Mouse (Mus musculus): ENCODE results near the gene Sp1.

Sp1 gene

GRCm38 (mm10) chr15:102426963-102427362 lies 21.0 kb downstream of the Sp1 start:
- in situ Hi-C loops (cut with MboI, MseI): no loop called here

- in situ Hi-C loops (cut with MboI, MseI): no loop called here
These were observed 26.1 kb downstream of the Sp1 start for GRCm38 (mm10) chr15:102432046-102432445.

GRCm38 (mm10) chr15:102433173-102433572 lies 27.2 kb downstream of the Sp1 start:
- in situ Hi-C loops (cut with MboI, MseI): no loop called here

- in situ Hi-C loops (cut with MboI, MseI): no loop called here
These were observed 36.5 kb downstream of the Sp1 start for GRCm38 (mm10) chr15:102442490-102442889.

DNA sequence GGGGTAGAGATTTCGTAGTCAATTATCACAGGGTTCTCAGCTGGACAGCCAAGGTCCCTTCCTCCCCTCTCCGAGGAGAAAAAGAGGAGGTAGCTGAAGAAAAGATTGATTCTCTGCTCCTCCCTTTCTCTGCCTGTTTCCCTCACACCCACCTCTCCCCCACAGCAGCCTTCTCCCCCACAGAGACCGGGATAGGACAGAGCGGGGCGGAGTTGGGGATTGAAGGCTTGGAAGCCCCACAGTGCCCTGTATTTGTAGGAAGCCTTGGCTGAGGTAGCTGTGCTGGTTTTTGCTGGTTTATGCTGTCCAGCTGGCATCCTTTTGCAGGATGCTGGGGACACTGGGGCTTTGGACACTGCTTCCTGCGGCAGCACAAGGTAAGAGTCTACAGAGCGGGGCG lies 39.2 kb downstream of the Sp1 start, which contains the start of gene Amhr2:
TSS of gene Amhr2 (plus strand) at position 222 of the 400 bp plus-strand sequence.
- in situ Hi-C loops (cut with MboI, MseI): loop anchor here (5.0 kb wide), 1 partner anchor 68 kb away; no protein-coding TSS in a partner anchor

DNA sequence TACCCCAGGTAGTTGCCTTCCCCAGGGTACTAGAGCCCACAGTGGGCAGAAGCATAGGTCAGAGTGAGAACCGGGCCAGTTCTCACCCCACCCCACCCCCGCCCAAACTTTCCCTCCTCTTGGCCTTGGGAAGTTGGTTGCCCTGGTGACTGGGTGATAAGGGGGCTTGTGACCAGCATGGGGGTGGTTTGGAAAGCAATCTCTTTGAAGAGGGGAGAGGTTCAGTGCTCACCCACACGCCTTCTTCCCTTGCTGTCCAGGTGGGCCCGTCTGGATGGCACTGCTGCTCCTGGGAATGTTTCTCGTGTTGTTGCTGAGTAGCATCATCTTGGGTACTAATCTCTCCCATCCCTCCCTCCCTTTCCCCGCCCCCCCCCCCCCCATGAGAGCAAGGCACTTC lies 40.5 kb downstream of the Sp1 start:
- in situ Hi-C loops (cut with MboI, MseI): loop anchor here (5.0 kb wide), 1 partner anchor 69 kb away; no protein-coding TSS in a partner anchor

GRCm38 (mm10) chr15:102449366-102449765 lies 43.4 kb downstream of the Sp1 start:
- in situ Hi-C loops (cut with MboI, MseI): loop anchor here (5.0 kb wide), 1 partner anchor 72 kb away; no protein-coding TSS in a partner anchor

- in situ Hi-C loops (cut with MboI, MseI): loop anchor here (10.0 kb wide), 1 partner anchor 214 kb away; no protein-coding TSS in a partner anchor
These were observed 45.0 kb downstream of the Sp1 start for GRCm38 (mm10) chr15:102450928-102451327.

- in situ Hi-C loops (cut with MboI, MseI): loop anchor here (10.0 kb wide), 1 partner anchor 213 kb away; no protein-coding TSS in a partner anchor
These were observed 45.9 kb downstream of the Sp1 start for GRCm38 (mm10) chr15:102451666-102452430.

GRCm38 (mm10) chr15:102455993-102456392 lies 50.0 kb downstream of the Sp1 start:
- in situ Hi-C loops (cut with MboI, MseI): loop anchor here (10.0 kb wide), 1 partner anchor 209 kb away; no protein-coding TSS in a partner anchor

DNA sequence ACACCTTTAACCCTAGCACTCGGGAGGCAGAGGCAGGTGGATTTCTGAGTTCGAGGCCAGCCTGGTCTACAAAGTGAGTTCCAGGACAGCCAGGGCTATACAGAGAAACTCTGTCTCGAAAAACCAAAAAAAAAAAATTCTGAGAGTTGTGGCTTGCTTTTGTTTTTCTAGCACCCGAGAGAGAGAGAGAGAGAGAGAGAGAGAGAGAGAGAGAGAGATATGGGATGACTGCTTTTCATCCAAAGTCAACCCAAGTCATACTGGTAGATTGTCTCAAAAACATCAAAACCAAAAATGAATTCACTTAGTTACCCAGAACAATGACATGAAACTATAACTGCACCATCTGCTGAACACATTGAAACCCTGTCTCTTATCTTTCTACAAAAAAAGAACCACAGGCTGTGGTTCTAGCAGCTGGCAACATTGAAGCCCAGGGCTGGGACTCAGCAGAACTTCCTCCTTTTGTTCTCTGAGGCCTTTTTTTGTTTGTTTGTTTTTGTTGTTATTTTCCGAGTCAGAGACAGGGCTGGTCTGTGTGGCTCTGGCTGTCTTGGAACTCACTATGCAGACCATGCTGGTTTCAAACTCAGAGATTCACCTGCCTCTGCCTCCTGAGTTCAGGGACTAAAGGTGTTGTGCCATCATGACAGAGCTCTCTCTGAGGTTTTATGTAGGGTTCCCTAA lies 52.2 kb downstream of the Sp1 start:
- in situ Hi-C loops (cut with MboI, MseI): loop anchor here (10.0 kb wide), 1 partner anchor 207 kb away; no protein-coding TSS in a partner anchor

- in situ Hi-C loops (cut with MboI, MseI): loop anchor here (10.0 kb wide), 1 partner anchor 206 kb away; no protein-coding TSS in a partner anchor
These were observed 53.0 kb downstream of the Sp1 start, which contains the start of gene Prr13 for GRCm38 (mm10) chr15:102458904-102459317. TSS of gene Prr13 (plus strand) at chr15:102459028.

DNA sequence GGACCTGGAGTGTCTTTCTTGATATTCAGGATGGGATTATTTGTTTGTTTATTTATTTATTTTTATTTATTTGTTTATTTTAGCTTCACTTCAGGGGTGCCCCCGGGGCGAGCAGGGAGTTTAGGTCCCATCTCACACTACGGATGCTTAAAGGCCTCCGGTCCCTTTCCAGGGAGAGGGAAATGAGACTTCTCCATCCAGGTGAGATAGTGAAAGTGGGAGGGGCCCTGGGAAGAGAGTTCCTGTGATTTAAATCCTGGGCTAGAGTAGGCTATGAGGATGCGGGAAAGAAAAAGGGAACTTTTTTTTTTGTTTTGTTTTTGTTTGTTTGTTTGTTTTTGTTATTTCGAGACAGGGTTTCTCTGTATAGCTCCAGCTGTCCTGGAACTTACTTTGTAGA lies 53.4 kb downstream of the Sp1 start:
- in situ Hi-C loops (cut with MboI, MseI): loop anchor here (10.0 kb wide), 1 partner anchor 205 kb away; no protein-coding TSS in a partner anchor

DNA sequence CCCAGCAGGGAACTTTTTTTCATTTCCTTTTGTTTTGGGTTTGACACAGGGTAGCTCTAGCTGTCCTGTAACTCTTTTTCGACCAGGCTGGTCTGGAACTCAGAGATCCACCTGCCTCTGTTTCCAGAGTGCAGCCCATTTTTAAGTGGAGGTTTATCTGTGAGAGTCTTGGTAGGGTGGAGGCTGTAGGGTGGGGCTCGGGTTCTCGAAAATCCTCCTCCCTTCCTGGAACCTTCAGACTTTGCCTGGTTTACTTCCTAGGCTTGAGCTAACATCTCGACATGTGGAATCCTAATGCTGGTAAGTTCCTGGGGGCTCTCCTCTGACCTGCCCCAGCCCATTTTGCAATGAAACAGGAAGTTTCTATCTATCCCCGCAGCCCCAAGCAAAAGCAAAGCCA lies 53.9 kb downstream of the Sp1 start:
- in situ Hi-C loops (cut with MboI, MseI): loop anchor here (10.0 kb wide), 2 partner anchors 205 to 465 kb away; no protein-coding TSS in a partner anchor

GRCm38 (mm10) chr15:102460409-102460808 lies 54.5 kb downstream of the Sp1 start:
- in situ Hi-C loops (cut with MboI, MseI): loop anchor here (10.0 kb wide), 1 partner anchor 466 kb away; no protein-coding TSS in a partner anchor

DNA sequence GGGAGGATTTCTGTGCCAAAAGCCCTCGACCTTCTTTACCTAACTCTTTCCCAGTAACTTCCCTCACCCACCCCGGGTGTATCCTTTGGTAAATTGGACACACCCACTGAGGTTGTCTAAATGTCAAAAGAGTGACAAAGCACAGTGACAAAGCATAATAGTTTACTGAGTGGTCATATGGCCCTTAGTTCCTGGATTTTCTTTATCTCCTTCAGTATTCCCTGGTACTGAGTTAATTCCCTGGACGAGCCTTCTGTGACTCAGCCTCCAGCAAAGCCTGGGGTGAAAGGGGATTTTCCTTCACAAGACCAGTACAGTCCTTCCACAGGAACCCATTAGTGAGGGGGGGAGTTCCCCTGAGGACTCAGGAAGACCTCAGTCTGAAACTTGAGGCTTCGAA lies 55.0 kb downstream of the Sp1 start:
- in situ Hi-C loops (cut with MboI, MseI): loop anchor here (10.0 kb wide), 1 partner anchor 466 kb away; no protein-coding TSS in a partner anchor

DNA sequence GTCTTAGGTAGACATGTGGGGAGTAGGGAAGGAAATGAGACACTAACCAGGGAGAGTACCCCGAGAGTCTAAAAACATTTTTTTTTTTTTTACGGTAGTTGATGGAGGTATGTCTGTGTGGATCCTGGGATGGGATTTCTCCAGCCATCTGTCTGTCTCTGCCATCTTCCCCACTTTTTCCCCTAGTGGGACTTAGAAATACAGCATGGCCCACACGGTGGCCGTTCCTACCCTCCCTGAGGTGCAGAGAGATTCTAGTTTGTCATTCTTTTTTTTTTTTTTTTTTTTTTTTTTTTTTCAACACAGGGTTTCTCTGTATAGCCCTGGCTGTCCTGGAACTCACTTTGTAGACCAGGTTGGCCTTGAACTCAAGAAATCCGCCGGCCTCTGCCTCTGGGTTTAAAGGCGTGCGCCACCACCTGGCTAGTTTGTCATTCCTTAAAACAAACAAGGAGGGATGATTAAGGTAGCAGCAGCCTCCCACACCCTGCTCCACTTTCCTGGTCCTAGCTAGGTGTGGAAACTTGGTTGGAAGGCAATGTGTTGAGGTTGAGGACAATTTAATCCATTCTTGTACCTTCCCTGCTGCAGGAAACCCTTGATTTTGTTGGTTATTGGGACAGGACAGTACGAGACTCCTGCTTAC lies 55.6 kb downstream of the Sp1 start:
- in situ Hi-C loops (cut with MboI, MseI): loop anchor here (10.0 kb wide), 1 partner anchor 467 kb away; no protein-coding TSS in a partner anchor

GRCm38 (mm10) chr15:102463666-102464065 lies 57.7 kb downstream of the Sp1 start:
- in situ Hi-C loops (cut with MboI, MseI): loop anchor here (10.0 kb wide), 1 partner anchor 469 kb away; no protein-coding TSS in a partner anchor

GRCm38 (mm10) chr15:102468675-102469370 lies 62.9 kb downstream of the Sp1 start:
- in situ Hi-C loops (cut with MboI, MseI): loop anchor here (10.0 kb wide), 1 partner anchor 474 kb away; no protein-coding TSS in a partner anchor

DNA sequence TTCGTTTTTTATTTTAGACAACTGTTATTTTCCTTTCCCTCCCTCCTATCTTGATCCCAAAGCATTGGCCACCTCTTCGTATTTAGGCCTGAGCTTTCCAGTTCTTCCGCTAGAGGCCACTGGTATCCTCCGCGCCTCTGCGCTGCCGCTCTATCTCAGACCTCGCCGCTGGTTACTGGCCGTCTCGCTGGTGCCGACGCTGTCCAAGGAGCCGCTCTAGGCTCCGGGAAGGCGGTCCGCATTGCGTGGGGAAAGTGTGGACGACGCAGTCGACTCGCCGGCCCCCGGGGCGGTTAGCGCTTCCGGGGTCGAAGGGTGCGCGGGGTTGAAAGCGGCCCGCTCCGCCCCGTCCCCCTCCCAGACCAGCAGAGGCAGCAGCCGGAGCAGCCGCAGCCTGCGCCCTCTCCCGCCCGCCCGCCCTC lies 64.3 kb downstream of the Sp1 start, which contains the start of gene Pcbp2:
TSS of gene Pcbp2 (plus strand) at position 357 of the 422 bp plus-strand sequence.
- in situ Hi-C loops (cut with MboI, MseI): loop anchor here (5.0 kb wide), 1 partner anchor 47 kb away; the partner anchor contains the start of genes Map3k12 and Tarbp2

Data from T-helper 1 cell (primary cell).